Mouse (Mus musculus): ENCODE data around the gene Hoxc9. TPM values are rescaled to one million over a fixed set of nuclear protein-coding genes. Genes with fewer than 3 reads are reported as not detected.

Hoxc9 gene
- polyA plus RNA-seq, 1 experiment = not detected

DNA sequence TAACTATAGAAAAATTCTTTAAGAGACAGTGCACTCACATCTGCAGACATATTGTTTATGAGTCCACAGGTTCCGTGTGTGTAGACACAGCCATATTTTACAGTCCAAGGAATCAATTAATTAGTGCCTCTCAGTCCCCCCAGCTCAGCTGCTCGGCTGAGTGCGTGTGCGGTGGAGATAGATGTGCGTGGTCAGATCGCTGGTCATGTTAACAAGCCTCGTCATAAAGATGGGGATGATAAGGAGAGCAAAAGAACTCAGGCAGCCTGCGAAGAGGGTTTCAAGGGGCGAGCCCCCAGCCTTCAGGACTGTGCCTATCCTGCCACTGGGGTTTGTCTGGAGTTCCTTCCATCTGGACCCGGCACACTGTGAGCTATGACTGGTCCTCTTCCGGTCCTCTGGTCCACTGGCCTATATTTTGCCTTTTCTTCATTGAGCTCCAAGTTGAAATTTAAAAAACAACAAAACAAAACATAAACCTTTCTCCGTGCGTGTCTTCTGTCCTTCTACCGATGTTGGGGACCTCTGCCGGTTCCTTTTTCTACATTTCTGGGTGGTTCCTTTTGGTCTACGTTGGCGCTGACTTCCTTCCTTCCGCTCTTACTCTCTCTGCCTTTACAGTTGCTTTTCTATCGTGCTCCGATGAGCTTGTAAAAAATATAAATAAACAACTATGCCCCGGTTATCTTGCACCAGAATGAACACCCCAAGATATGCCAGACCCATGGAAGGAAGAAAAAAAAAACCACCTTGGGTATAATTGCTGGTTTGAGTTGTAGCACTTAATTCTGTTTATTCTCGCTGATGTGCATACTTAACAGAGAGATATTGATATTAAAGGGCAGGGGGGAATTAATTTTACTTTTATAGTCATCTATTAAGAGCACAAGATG lies 30.8 kb upstream of the Hoxc9 start:
- no peak for TF ChIP-seq CTCF (IDR thresholded peaks at IDR 0.05; ENCODE audit: borderline replicate concordance, extremely low read depth, insufficient read depth, insufficient read length)
- TF ChIP-seq POLR2A (IDR thresholded peaks at IDR 0.05; ENCODE audit: borderline replicate concordance, extremely low read depth, insufficient read depth, insufficient read length, poor library complexity, severe bottlenecking) = no peak
- DNase-seq (ENCODE audit: low read depth) = no peak

DNA sequence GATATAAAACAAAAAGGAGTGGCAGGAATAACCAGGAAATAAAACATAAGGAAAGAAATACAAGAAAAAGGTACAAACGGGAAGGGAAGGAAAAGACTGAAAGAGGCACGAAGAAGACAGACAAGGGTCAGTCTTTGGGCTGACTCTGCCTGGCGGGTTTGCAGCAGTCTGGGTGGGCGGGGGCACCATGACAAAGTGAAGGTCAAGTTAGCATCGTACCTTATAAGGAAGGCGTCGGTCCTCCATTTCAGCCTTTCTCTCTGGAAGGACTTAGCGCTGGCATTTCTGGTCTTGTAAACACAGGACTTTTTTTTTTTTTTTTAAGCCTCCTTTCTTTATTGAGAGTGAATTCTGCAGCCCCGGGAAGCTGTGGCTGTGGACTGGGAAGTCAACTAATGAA lies 29.0 kb upstream of the Hoxc9 start:
- no peak for DNase-seq (ENCODE audit: low read depth)
- TF ChIP-seq CTCF (IDR thresholded peaks at IDR 0.05; ENCODE audit: borderline replicate concordance, extremely low read depth, insufficient read depth, insufficient read length) (no peak), POLR2A (IDR thresholded peaks at IDR 0.05; ENCODE audit: borderline replicate concordance, extremely low read depth, insufficient read depth, insufficient read length, poor library complexity, severe bottlenecking) (no peak)

DNA sequence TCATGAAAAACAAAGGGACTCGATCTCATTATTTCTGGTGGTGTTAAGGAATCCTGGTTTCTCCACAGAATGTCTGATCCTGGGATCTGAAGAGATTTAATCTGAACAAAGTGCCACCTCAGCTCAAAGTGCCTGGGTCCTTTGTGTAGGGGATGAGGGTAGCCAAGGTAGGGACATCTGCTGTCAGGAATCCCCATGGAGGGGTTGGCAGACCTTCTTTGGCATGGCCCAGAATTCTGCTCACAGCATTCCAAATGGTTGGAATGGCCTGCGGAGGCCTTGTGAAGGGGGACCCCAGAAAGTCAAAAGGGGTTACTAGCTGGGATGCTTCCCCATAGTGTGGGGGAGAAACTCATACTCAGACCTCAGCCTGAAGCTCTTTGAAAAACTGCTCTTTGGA lies 27.4 kb upstream of the Hoxc9 start:
- TF ChIP-seq POLR2A (IDR thresholded peaks at IDR 0.05; ENCODE audit: borderline replicate concordance, extremely low read depth, insufficient read depth, insufficient read length, poor library complexity, severe bottlenecking) = no peak
- no peak for TF ChIP-seq CTCF (IDR thresholded peaks at IDR 0.05; ENCODE audit: borderline replicate concordance, extremely low read depth, insufficient read depth, insufficient read length)
- DNase-seq (ENCODE audit: low read depth) = no peak

DNA sequence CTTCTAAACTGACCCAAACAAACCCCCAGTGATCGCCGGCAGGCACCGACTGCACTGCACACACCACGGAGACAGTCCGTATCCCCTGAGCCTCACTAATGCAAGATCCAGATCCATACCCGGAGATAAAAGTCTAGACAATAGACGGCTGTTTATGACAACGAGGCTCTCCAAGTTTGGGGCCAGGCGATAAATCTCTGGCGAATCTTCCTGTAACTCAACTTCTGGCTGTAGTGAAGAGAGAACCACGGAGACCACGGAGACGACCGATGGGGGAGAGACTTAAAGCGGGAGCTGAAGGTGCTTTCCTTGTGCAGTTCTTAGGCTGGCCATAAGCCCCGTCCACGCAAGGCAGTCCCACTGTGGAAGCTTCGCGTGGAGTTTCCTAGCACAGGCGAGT lies 26.5 kb upstream of the Hoxc9 start:
- no peak for DNase-seq (ENCODE audit: low read depth)
- TF ChIP-seq POLR2A (IDR thresholded peaks at IDR 0.05; ENCODE audit: borderline replicate concordance, extremely low read depth, insufficient read depth, insufficient read length, poor library complexity, severe bottlenecking) (no peak), CTCF (IDR thresholded peaks at IDR 0.05; ENCODE audit: borderline replicate concordance, extremely low read depth, insufficient read depth, insufficient read length) (no peak)

DNA sequence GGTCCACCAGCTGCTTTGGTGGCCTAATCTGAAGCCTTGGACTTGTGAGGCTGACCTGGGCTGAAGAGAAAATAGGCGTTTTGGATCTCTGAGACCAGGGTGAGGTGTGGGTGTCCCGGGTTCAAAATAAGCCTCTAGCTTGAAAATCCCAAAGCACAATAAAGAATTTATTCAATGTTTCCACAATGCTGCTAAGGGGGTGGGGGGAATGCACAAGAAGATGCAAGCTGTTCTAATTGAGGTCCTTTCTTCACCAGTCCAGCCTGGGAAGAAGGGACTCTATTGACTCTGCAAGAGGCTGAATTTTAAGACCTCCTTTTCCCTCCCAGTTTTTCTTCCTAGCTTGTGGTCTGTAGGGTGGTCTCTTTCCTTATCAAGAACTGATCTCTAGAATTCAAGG lies 25.4 kb upstream of the Hoxc9 start:
- DNase-seq (ENCODE audit: low read depth) = no peak
- TF ChIP-seq CTCF (IDR thresholded peaks at IDR 0.05; ENCODE audit: borderline replicate concordance, extremely low read depth, insufficient read depth, insufficient read length) (no peak), POLR2A (IDR thresholded peaks at IDR 0.05; ENCODE audit: borderline replicate concordance, extremely low read depth, insufficient read depth, insufficient read length, poor library complexity, severe bottlenecking) (no peak)

DNA sequence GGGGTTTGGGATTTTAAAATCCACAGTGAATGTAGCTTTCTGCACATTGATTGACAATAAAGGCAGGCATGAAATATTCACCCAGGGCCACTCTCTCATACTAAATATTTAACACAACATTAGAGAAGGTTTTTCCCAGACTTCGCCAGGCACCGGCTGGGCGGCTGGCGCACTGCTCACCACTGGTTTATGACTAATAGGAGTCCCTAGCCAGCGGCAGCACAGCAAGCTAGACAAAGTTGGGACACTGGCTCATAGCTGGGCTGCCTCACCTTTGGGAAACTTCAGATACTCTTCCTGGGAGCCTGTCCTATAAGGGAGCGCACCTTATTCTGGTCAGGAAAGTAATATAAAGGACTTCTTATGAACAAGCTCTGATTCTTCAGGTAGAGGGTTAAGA lies 22.7 kb upstream of the Hoxc9 start:
- no peak for DNase-seq (ENCODE audit: low read depth)
- no peak for TF ChIP-seq CTCF (IDR thresholded peaks at IDR 0.05; ENCODE audit: borderline replicate concordance, extremely low read depth, insufficient read depth, insufficient read length)
- no peak for TF ChIP-seq POLR2A (IDR thresholded peaks at IDR 0.05; ENCODE audit: borderline replicate concordance, extremely low read depth, insufficient read depth, insufficient read length, poor library complexity, severe bottlenecking)

DNA sequence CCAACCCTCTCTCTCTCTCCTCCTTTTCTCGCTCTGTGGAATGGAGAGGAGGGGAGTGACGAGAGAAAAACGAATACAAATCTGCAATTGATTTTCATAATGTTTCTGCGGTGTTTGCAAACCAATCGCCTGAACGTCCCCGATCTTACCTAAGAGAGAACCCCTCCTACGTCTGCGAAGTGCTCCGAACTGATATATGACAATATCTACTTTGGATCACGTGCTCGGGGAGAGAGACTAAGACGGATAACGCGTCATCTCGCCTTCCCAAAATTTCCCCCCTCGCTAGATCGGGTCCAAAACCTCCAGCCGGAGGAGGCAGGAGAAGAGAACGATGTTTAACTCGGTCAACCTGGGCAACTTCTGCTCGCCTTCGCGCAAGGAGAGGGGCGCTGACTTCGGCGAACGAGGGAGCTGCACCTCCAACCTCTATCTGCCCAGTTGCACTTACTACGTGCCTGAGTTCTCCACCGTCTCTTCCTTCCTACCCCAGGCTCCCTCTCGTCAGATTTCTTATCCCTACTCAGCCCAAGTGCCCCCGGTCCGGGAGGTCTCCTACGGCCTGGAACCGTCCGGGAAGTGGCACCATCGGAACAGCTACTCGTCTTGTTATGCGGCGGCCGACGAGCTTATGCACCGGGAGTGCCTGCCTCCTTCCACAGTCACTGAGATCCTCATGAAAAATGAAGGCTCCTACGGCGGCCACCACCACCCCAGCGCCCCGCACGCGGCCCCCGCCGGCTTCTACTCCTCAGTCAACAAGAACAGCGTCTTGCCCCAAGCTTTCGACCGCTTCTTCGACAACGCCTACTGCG lies 21.8 kb upstream of the Hoxc9 start, which contains the start of gene Hoxc11:
Hoxc11 (plus strand) TSS at position 236 of the 815 bp plus-strand sequence.
- DNase-seq (ENCODE audit: low read depth) = no peak
- TF ChIP-seq POLR2A (IDR thresholded peaks at IDR 0.05; ENCODE audit: borderline replicate concordance, extremely low read depth, insufficient read depth, insufficient read length, poor library complexity, severe bottlenecking) (no peak), CTCF (IDR thresholded peaks at IDR 0.05; ENCODE audit: borderline replicate concordance, extremely low read depth, insufficient read depth, insufficient read length) (no peak)

DNA sequence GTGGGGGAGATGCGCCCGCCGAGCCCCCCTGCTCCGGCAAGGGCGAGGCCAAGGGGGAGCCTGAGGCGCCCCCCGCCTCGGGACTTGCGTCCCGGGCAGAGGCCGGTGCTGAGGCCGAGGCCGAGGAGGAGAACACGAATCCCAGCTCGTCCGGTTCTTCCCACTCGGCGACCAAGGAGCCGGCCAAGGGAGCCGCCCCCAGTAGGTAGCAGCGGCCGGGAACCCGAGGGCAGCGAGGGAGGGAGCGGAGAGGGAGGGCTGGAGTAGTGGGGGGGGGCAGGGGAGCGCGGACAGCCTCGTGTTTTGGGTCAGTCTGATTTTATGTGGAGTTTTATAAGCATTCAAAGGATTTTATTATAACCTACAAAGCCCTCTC lies 21.2 kb upstream of the Hoxc9 start:
- no peak for TF ChIP-seq CTCF (IDR thresholded peaks at IDR 0.05; ENCODE audit: borderline replicate concordance, extremely low read depth, insufficient read depth, insufficient read length)
- DNase-seq (ENCODE audit: low read depth) = no peak

DNA sequence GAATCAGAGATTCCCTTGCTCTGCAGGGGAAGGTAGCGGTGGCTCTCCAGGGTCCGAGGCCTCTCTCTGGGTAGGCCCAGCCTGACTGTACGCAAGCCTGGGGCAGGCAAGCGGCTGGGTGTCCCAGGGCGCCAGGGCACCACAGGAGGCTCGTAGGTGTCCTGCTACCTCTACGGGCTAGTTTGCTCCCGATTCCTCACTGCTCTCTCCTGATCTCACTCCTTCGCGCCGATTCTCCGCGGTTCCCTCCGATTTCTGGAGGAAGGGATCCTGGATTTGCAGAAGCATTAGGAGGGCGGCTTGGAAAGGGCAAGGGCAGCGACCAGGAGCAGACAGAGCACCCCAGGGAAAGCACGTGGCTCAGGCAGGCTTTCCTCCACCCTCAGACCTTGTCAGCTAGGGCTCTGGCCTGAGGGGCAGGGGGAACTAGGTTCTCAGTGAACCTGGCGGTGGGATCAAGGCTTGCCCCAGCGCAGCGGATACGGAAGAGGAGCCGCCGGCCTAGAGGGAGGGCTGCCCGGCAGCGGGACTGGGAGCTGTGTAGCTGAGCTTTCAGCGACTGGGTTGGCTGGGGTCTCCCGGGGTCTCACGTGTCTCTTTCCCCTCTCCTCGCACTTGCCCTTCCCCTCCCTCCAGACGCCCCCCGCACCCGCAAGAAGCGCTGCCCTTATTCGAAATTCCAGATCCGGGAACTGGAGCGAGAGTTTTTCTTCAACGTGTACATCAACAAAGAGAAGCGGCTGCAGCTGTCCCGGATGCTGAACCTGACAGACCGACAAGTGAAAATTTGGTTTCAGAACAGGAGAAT lies 20.2 kb upstream of the Hoxc9 start:
- TF ChIP-seq POLR2A (IDR thresholded peaks at IDR 0.05; ENCODE audit: borderline replicate concordance, extremely low read depth, insufficient read depth, insufficient read length, poor library complexity, severe bottlenecking) = no peak
- no peak for TF ChIP-seq CTCF (IDR thresholded peaks at IDR 0.05; ENCODE audit: borderline replicate concordance, extremely low read depth, insufficient read depth, insufficient read length)
- no peak for DNase-seq (ENCODE audit: low read depth)

DNA sequence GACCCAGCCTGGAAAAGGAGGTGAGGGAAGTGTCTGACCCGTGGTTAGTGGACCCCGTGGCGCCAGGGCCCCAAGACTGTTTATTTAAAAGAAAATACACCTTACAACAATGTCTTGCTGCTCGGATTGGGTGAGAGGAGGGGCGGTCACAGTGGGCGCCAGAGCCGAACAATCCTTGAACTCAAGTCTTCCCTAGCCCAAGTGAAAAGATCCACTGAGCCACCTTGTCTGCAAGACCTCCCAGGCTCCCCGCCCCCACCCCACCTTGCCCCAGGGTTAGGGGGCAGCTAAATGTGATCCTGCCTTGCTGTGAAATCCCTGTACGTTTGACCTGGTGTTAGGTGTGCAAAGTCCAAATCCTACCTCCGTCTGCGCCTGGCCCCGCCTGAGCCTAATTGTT lies 19.3 kb upstream of the Hoxc9 start:
- no peak for DNase-seq (ENCODE audit: low read depth)
- TF ChIP-seq POLR2A (IDR thresholded peaks at IDR 0.05; ENCODE audit: borderline replicate concordance, extremely low read depth, insufficient read depth, insufficient read length, poor library complexity, severe bottlenecking) (no peak), CTCF (IDR thresholded peaks at IDR 0.05; ENCODE audit: borderline replicate concordance, extremely low read depth, insufficient read depth, insufficient read length) (no peak)

DNA sequence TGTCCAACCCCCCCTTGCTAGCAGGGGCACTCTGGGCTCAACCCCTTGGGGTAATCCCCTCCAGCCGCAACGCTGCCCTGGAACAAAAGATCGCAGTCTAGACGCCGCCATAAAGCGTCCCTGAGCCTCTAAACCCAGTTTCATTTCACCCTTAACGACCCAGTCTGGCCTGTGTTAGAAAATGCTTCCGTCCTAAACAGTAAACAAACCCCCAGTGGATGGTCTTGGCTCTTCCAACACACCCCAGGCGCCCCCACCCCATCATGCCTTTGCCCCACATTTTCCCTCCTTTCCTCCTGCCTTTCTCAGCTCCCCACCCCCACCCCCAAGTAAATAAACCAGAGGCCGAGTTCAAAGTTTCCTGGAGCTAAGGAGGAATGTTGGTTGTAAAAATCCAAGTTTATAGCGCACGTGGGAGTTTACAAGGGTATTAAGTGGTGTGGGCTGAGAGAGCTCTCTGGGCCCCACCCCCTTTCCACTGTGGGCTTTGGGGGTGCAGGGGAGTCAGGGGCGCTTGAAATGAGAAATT lies 16.5 kb upstream of the Hoxc9 start:
- DNase-seq (ENCODE audit: low read depth) = no peak
- TF ChIP-seq POLR2A (IDR thresholded peaks at IDR 0.05; ENCODE audit: borderline replicate concordance, extremely low read depth, insufficient read depth, insufficient read length, poor library complexity, severe bottlenecking) (no peak), CTCF (IDR thresholded peaks at IDR 0.05; ENCODE audit: borderline replicate concordance, extremely low read depth, insufficient read depth, insufficient read length) (no peak)

Data from brain, embryonic 14.5 days (tissue).